Mouse (Mus musculus) limb, embryonic 13.5 days (tissue): ENCODE data around the gene Ufm1. TPM values are rescaled to one million over a fixed set of nuclear protein-coding genes. Genes with fewer than 3 reads are reported as not detected.

Experiments
- ATAC-seq: fragments of 200-750 bp; cut with Nextera tagmentation; 2 replicates; pipeline ENCODE4 v1.8.0; 2017; ENCODE audit warnings: low read depth, moderate number of reproducible peaks, moderate TSS enrichment; ENCODE audit not compliant: low FRiP score
- H3K27ac ChIP-seq: fragments of 300-500 bp; sonication (generic); 2 replicates; pipeline ENCODE4 v1.5.1; 2015; ENCODE audit warnings: inconsistent platforms, mild to moderate bottlenecking, moderate library complexity
- H3K27me3 ChIP-seq: fragments of 300-500 bp; sonication (generic); 2 replicates; pipeline ENCODE4 v1.6.1; 2015; ENCODE audit warnings: mild to moderate bottlenecking, inconsistent platforms
- H3K36me3 ChIP-seq: fragments of 300-500 bp; sonication (generic); 2 replicates; pipeline ENCODE4 v1.6.1; 2015; ENCODE audit warnings: inconsistent platforms, mild to moderate bottlenecking, moderate library complexity
- H3K4me1 ChIP-seq: fragments of 300-500 bp; sonication (generic); 2 replicates; pipeline ENCODE4 v1.6.1; 2015; ENCODE audit warnings: inconsistent platforms
- H3K4me2 ChIP-seq: fragments of 300-500 bp; sonication (generic); replicated peaks from 2 replicates; pipeline ENCODE4 v1.6.1; 2015; ENCODE audit warnings: inconsistent platforms, mild to moderate bottlenecking, moderate library complexity
- H3K4me3 ChIP-seq: fragments of 300-500 bp; sonication (generic); 2 replicates; pipeline ENCODE4 v1.5.1; 2015; ENCODE audit warnings: moderate library complexity, mild to moderate bottlenecking, inconsistent platforms
- H3K9ac ChIP-seq: fragments of 300-500 bp; sonication (generic); 2 replicates; pipeline ENCODE4 v1.6.1; 2015; ENCODE audit warnings: mild to moderate bottlenecking, inconsistent platforms
- H3K9me3 ChIP-seq: fragments of 300-500 bp; sonication (generic); 2 replicates; pipeline ENCODE4 v1.6.1; 2016; ENCODE audit warnings: inconsistent platforms
- WGBS: fragments of 180-500 bp; shearing (Covaris S2); methylation state at CpG from one replicate; pipeline ENCODE4 v1.1.7; 2015; 5-methylcytosine and 5-hydroxymethylcytosine counted together
- polyA plus RNA-seq: library from polyadenylated mRNA; unstranded; fragments of >200 nt; fragmentation: Nextera tagmentation; extraction: Ambion mirVana; gene quantifications from 2 replicates; pipeline ENCODE4 v1.2.1, GENCODE M21; 2015

Gene Ufm1
- polyA plus RNA-seq, 1 experiment from 2014 or later, result 114 TPM

- Histone ChIP-seq H3K4me1 (peaks cover 4% of the 10 kb centered on the region; the same call in 1 of the 2 replicates), H3K27ac (no peak within 1 kb of the TSS), H3K36me3 (no peaks in the 10 kb centered on the region), H3K4me3 (no peak within 1 kb of the TSS), H3K27me3 (no peaks in the 10 kb centered on the region; the same call in 1 of the 2 replicates), H3K9me3 (no peaks in the 10 kb centered on the region), H3K4me2 (no peak within 1 kb of the TSS), H3K9ac (no peak within 1 kb of the TSS)
- ATAC-seq, result no peak
- WGBS, result 80% methylated on average over 2 of the region's 2 CpGs
Measured at GRCm38 (mm10) chr3:53844786-53845185, 18.8 kb downstream of the Ufm1 start, which contains the start of gene Gm10985. Gene Gm10985 (plus strand): TSS chr3:53845086.

GRCm38 (mm10) chr3:53834238-53834637, 29.4 kb downstream of the Ufm1 start:
- ATAC-seq, result no peak
- WGBS, result 79% methylated on average over 2 of the region's 2 CpGs
- Histone ChIP-seq H3K9ac (no peak overlapping the region), H3K4me2 (no peak overlapping the region), H3K27me3 (no peaks in the 10 kb centered on the region), H3K27ac (no peak overlapping the region), H3K4me1 (no peaks in the 10 kb centered on the region), H3K9me3 (no peaks in the 10 kb centered on the region), H3K4me3 (no peak overlapping the region), H3K36me3 (no peaks in the 10 kb centered on the region)

GRCm38 (mm10) chr3:53813421-53813977, 50.1 kb downstream of the Ufm1 start:
- WGBS, result 18% methylated on average over 7 of the region's 7 CpGs
- no peak overlapping the region for H3K4me3 ChIP-seq
- H3K27me3 ChIP-seq, result no peaks in the 10 kb centered on the region
- ATAC-seq, result peak; percentile 81
- H3K9me3 ChIP-seq, result no peaks in the 10 kb centered on the region
- H3K36me3 ChIP-seq, result no peaks in the 10 kb centered on the region
- H3K9ac ChIP-seq, result no peak overlapping the region
- H3K4me1 ChIP-seq, result peaks cover 10% of the 10 kb centered on the region; the same call in 1 of the 2 replicates
- H3K4me2 ChIP-seq, result no peak overlapping the region
- peak overlapping the region; percentile 23; the same call in 1 of the 2 replicates for H3K27ac ChIP-seq

Other genes starting within 250 kb of the Ufm1 start
- gene Frem2, start 206.5 kb downstream of the Ufm1 start, polyA plus RNA-seq, result 5.7 and 6.8 TPM in 2 replicates
- not detected in 2 replicates for gene Gm10985, start 18.7 kb downstream of the Ufm1 start, polyA plus RNA-seq